Mouse (Mus musculus) thymus, postnatal 14 days (tissue): ENCODE results near the gene Trappc2.

Source experiments
- DNase-seq: peaks from one replicate; pipeline ENCODE4 v3.0.0; 2021

The Trappc2 gene

DNA sequence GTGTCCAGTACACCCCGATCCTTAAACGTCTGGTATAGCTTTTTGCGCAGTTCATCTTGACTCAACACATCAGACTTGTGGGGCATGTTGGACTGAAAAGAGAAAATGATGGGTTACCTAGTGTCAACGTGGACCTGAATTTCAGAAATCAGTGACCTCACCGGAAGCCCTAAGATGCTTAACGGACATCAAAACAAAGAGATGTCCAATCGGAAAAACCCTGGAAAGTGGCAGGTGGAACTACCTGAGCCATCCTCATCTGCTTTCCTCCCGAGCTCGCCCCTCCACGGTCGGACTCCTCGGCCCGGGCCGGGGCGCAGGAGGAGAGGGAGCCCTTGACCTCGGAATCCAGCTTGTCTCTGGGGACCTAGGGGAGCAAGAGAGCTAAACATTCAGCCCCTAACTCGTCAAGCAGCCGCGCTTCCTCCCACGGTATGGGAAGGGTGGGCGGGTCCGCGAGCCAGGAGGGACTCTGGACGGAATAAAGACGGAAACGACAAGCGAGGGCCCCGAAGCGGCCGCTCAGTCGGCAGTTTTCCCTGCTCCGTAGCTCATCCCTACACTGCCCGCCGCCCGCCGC, at the start of gene Trappc2:
TSS of gene Trappc2 (plus strand) at position 539 of the 580 bp plus-strand sequence.
- DNase-seq: no peak

GRCm38 (mm10) chrX:166393753-166394152, 46.6 kb upstream of the Trappc2 start:
- DNase-seq: peak; percentile 7

GRCm38 (mm10) chrX:166407865-166408264, 32.5 kb upstream of the Trappc2 start:
- no peak for DNase-seq

- DNase-seq: peak; percentile 20
Measured at GRCm38 (mm10) chrX:166416196-166416595, 24.2 kb upstream of the Trappc2 start.

GRCm38 (mm10) chrX:166434812-166435211, 5.6 kb upstream of the Trappc2 start:
- DNase-seq: no peak

DNA sequence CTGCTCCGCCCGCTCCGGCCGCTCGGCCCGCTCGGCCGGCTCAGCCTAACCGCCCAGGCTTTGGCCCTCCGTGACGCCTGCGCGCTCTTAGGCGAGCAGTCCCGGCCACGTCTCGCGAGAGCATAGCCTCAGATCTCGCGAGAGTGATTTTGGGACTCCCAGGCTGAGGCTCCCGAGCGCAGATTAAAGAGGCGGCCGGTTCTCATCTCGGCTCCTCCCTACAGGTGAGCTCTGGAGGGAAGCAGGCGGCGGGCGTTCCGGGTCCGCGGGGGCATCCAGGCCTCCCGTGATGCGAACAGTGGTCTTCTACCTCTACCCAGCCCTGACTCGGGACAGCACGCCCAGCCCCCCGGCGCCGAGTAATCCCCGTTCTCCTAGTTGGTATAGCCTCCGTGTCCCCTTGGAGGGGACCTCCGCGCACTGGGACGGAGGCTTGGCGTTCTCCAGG, 266 bp downstream of the Trappc2 start, which contains the start of gene Ofd1:
TSS of gene Ofd1 (minus strand) at position 89 of the 448 bp plus-strand sequence.
- peak; percentile 88 for DNase-seq

- DNase-seq: no peak
Measured at GRCm38 (mm10) chrX:166444552-166444951, 4.2 kb downstream of the Trappc2 start.

- no peak for DNase-seq
Measured at GRCm38 (mm10) chrX:166453532-166453931, 13.2 kb downstream of the Trappc2 start.

- no peak for DNase-seq
Measured at GRCm38 (mm10) chrX:166454331-166454730, 14.0 kb downstream of the Trappc2 start.

- no peak for DNase-seq
Measured at GRCm38 (mm10) chrX:166455525-166455924, 15.2 kb downstream of the Trappc2 start.

DNA sequence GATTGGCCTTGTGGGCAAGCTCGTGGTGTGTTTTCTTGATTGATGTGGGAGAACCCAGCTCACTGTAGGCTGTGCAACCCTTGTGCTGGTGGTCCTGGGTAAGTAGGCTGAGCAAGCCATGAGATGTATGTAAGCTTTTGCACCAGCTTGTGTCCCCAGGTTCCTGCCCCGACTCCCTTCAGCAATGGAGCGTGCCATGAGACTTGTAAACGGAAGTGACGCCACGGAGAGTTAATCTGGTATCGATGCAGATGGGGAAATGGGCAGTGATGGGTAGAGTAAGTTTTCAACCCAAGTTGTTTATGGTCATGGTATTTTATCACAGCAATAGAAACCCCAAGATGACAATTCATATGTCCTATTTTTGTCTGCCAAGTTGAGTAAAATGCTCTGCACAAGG, 27.9 kb downstream of the Trappc2 start:
- no peak for DNase-seq

DNA sequence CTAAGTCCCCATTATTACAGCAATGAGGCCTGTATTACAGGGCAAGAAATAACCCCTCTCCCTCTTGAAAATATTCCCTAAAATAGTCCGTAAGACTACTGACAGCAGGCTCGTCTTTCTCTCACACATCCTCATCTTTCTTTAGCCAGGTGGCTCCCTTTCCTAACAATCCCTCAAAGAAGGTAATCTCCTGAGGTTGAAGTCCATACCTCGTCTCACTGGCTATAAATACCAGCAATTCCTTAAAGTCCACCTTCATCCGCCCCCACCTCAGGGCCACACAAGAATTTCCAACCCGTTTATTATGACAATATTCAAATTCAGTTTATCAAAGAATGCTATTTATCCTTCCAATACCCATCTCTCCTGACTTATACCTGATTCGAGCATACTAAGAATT, 32.2 kb downstream of the Trappc2 start:
- DNase-seq: no peak

DNA sequence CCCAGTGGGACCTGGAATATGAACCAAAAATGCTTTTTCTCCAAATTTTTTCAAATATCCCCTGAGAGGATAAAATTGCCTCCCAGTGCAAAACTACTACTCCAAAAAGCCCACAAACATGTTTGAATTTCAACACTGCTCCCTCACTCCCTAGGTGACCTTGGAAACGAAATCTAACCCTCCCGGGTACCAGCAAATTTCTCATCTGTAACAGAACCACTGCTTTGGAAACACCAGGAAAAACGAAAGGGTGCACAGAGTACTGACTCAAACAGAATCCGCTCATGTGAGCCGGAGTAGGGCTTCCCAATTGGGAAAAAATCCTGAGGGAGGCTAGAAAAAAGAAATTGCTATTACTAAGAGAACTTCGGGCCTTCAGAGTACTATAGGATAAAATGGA, 37.0 kb downstream of the Trappc2 start:
- DNase-seq: no peak

DNA sequence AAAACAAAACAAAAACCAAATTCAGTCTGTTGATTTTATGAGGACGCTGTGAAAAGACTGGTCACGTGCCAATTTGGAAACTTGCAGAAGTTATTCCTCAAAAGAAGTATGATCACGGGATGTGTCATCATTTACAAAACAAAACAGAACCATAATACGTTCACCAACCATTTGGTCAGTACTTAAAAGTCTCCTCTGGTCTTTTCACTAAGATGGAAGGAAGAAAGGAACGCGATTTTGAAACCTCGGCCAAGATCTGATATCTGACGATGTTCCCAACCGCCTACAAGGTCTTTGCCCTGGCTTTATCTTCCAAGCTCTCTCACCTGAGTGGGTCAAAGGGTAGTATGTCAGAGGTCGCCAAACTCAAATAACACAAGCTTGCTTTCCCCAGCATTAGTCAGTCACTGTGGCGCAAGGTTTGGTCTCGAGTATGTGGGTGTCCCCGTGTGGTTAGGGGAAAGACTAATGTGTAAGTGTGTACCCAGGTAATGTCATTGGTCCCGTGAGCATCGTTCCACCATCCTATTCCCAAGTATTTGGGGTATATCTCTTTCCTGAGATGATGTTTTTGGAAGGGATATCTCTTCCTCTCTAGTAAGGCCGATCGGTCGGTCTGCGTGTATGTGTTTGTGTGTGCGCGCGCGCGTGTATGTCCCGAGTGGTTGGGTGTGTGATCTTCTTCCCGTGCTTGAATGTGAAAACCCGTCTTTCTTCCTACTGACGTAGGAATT, 38.4 kb downstream of the Trappc2 start:
- DNase-seq: no peak

GRCm38 (mm10) chrX:166479365-166479983, 39.1 kb downstream of the Trappc2 start, which contains the start of gene Rab9:
Gene Rab9, minus strand, starts transcription at chrX:166479867.
- peak; percentile 97 for DNase-seq

DNA sequence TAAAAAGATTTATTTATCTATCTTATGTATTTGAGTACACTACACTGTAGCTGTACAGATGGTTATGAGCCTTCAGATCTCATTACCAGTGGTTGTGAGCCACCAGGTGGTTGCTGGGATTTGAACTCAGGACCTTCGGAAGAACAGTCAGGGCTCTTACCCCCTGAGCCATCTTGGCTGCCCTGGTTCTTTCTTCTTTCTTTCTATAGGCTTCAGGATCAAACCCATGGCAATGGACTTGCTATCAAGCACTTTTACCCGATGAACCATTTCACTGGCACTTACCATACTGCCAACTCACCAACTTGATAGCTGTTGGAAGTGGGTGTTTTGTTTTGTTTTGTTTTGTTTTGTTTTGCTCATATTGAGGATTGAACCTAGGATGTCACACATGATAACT, 54.7 kb downstream of the Trappc2 start:
- no peak for DNase-seq

DNA sequence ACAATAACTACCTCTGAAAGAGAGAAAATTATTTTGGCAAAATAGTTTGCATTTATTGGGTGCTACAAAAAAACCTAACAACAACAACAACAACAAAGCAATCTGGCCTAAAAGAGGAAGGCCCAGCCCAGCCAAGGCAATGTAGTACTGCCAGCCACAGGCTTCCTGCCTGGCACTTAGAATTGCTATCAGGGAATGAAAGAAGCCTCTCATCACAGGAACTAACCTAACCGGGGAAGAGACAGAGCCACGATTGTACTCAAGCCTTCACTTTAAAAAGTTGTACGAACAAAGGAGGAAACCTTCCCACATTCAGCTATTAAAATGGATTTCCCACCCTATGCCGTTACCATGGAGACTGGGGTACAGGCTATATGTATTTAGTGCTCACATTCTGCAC, 57.4 kb downstream of the Trappc2 start:
- DNase-seq: no peak

DNA sequence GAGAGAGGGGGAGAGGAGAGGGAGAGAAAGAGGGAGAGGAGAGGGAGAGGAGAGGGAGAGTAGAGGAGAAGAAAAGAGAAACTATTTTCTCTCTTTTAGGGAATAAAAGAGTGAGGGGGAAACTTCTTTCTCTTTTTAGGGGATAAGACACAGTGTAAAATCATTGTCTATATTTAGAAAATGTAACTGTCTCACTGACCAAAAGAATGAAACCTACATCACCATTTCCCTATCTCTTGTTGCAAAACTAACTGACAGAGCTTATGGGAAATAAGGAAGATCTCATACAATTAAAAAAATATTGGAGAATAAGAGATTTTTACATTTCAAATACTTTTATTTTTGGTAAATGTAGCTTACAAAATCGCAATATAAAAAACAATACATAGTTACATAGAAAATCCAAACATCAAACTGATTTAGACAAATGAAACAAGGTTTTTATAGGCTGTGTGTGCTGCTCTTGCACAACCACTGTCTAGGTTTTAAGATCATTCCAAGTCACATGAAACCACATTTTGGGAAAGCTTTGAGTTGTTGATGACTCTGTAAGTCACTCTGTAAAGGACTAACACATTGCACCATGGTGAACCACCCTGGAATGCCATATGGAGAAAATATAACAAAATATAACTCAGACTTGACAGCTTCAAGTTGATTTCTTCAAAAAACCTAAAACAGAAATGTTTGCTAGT, 59.3 kb downstream of the Trappc2 start:
- DNase-seq: no peak
